Mouse (Mus musculus): ENCODE data around the gene 9630041A04Rik.

DNA sequence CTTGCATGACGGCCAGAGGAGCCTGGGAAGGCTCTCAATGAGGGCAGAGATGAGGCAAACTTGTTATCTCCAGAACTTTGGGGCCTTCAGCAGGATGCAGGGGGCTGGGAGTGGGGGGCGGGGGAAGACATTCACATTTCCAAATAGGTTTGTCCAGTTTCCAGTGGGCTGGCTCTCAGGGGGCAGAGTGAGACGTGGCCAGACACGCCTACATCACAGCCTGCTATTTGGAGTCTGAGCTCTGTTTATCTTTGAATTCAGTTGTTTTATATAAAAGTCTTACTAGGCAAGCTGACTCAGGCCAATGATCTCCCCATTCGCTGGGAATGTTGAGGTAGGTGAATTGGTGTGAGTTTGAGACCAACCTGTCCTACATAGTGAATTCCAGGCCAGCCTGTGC, 1.5 kb downstream of the 9630041A04Rik start:
- TF ChIP-seq ZC3H11A (IDR thresholded peaks at IDR 0.05; ENCODE audit: borderline replicate concordance, low read depth, low read length) (no peak), ZNF384 (IDR thresholded peaks at IDR 0.05; ENCODE audit: low read depth, low read length) (no peak), MAFK (IDR thresholded peaks at IDR 0.05; ENCODE audit: insufficient read depth, low read depth, low read length) (no peak), CHD2 (IDR thresholded peaks at IDR 0.05; ENCODE audit: low read depth, low read length) (no peak)
